Mouse (Mus musculus): ENCODE measurements around the gene Fbln1.

The Fbln1 gene

DNA sequence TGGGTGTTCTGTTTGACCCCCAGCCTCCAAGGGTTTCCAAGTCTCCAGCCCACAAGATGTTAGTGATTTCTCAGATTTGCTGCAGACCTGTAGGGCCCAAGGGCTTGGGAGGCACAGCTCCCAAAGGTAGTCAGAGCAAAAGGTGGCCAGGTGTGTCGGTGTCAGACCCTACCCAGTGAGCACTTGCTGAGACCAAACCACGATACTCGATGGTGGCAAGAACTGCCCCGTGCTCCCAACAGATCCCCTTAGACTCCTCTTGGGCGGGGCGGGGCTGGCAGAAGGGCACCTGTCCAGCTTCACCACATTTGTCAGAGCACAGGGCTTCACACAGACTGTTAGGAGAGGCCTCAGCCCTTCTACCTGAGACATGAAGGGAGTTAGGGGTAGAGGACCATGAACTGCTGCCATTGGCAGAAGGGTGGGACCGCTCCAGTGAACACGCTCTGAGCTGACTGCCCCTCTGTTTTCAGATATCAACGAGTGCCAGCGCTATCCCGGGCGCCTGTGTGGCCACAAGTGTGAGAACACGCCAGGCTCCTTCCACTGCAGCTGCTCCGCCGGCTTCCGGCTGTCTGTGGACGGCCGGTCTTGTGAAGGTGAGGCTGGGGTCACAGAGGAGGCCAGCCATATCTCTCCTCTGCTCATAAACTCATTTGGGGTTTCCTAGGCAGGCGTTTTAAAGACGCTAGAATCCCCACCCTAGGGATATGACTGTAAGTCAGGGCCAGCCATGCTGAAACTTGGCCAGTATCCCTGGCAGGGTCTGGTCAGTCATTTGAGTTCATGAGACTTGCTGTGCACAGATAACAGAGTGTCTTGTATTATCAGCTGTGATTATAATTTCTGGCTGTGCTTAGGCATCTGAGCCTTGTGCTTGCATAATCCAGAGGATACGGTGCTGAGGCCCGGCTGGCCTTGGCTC, 33.3 kb downstream of the Fbln1 start:
- no peak for DNase-seq (ENCODE audit: low spot score)

DNA sequence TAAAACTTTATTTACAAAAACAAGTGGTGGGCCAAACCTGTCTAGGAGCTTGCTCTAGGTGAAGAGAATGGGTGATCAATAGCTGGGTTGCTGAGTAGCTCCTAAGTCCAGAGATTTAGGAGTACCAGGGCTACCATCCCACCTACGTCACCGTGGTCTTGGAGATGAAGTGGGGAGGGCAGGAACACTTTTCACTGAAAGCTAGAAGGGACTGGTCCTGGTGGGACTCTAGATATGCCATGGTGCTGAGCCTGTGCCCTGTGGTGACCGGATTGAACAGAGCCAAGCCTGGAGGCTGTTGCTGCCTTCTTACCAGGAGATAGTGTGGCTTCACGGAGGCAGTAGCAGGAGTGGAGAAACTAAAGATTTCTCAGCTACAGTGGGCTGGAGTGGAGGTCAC, 34.3 kb downstream of the Fbln1 start:
- no peak for DNase-seq (ENCODE audit: low spot score)

DNA sequence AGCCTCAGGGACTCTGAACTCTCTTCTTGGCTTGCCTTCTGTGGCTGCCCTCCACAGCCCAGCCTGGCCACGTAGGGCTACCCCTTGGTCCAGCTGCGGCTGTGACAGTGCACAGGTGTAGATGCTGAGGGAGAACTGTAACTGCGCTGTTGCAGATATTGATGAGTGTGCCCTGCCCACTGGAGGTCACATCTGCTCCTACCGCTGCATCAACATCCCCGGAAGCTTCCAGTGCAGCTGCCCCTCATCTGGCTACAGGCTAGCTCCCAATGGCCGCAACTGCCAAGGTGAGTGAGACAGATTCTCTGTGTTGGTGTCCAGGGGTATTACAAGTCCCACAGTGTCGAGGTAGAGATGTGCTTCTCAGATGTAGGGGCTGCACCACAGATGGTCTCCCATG, 36.1 kb downstream of the Fbln1 start:
- DNase-seq (ENCODE audit: low spot score), result no peak

DNA sequence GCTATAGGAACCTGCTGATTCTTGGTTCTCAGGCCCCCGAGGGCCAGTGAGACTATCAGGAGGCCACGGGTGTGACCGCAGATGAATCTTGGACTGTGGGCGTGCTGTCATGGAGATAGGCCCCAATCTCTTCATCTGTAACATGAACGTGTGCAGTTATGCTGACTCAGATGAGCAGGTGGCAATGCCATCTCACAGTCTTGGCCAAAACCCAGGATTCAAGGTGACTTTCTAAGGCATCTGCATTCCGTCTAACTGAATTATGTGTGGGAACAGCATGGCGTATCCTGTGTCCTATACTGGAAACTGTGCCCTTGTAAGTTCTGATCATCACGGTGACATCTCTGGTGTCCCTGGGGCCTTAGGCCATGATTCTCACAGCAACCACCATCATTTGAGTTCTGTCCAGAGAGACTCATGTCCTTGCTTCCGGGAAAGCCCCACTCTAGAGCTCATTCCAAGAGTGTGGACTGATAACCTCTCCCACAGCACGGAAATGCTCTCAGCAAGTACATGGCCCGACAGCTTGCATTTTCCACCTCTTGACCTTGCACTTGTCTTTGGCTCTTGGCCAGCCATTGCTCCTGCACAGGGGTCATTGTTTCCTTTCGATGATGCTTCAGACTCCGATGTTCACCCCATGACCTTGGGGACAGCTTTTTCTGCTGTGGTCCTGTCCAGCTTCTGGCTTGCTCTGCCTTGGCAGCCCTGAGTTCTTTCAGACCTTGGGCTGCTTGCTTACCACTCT, 38.8 kb downstream of the Fbln1 start:
- DNase-seq (ENCODE audit: low spot score), result no peak

DNA sequence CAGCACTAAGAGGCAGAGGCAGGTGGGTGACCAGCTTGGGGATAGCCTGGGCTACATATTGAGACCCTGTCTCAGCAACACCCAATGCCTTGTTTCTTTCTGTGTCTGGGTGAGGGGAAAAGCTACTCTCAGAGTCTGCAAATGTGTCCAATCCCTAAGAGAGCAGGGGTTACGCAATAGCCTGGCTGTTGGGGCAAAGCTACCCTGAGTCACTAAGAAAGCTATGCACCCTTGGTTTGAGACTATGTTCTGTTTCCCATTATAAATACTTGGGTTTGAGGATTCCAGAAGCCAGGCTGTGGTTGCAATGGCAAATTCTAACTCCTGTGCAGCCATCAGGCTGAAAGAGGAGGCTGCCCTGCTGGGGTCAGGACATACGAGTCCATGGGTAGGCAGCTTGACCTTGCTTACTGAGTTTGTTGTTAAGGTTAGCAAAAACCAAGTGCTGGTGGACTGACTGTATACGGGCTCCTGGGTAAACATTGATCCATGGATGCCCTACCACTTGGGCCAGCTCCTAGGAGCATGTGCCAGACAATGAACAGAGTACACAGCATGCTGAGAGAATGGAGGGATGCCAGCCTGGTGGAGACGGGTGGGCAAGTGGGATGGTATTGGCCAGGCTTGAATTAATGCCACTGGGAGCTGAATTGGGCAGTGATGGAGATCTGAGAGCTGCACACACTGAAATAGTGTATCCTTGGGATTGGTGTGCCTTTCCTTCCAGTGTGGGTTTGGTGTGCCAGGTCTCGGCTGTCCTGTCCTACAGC, 39.7 kb downstream of the Fbln1 start:
- DNase-seq (ENCODE audit: low spot score), result no peak

DNA sequence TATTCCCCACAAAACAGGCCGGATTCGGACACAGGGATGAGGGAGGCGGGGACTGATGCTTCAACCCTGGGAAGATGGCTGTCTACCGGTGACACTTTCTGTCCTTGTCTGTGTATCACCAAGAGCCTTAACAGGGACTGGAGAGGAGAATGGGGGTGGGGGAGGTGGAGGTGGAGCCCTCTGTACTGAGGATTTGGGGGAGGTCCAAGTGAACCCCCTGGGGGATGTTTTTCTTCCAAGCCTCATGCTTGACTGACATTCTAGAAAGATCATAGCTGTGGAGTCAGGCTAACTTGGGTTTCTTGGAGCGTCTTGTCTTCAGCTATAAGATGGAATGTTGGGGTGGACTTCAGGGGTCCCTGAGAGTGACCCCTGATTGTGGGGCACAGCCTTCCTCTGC, 40.3 kb downstream of the Fbln1 start:
- no peak for DNase-seq (ENCODE audit: low spot score)

DNA sequence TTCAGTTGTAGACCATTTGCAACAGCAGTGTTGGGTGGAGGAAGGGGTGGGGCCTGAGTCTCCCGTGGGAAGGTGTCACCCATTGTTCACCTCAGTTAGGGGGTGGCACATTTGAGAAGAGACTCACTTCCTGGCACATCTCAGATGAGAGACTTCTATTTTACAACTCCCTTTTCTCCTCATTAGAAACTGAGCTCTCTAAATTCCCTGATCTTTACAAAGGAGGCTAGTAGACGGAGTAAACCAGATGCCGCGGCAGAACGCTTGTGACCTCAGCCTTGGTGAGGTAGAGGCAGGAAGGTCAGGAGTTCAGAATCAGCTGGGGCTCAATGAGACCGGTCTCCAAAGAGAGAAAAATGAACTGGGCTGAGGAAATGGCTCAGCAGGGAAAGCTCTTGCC, 41.2 kb downstream of the Fbln1 start:
- no peak for DNase-seq (ENCODE audit: low spot score)

DNA sequence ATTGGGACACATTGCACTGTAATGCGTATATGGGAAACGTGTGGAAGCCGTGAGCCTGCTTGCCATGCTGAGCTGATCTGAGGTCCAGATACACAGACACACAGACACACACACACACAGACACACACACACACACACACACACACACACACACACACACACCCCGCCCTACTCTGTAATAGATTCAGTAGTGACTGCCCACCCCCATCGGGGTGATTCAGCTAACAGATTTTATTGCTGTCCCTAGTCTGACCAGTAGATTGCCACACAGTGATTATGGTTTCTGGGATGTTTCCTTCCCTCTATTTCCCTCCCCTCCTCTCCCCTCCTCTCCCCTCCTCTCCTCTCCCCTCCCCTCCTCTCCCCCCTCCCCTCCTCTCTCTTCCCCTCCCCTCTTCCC, 42.6 kb downstream of the Fbln1 start:
- no peak for DNase-seq (ENCODE audit: low spot score)

DNA sequence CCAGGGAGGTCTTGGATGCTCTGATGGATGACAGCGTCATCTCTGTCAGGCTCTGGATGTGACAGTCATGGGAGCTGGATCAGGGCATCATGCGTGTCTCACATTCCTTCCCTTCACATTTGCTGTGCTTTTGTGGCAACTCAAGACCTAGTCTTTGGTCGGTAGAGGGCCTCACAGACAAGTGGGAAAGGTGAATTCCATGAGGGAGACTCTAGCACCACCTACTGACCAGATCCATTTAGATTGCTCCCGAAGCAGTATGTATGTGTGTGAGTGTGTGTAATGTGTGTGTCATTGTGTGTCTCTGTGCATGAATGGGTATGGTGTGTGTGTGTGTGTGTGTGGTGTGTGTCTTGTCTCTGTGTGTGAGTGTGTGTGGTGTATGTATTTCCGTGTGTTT, 43.5 kb downstream of the Fbln1 start:
- peak; percentile 81 for DNase-seq (ENCODE audit: low spot score)

DNA sequence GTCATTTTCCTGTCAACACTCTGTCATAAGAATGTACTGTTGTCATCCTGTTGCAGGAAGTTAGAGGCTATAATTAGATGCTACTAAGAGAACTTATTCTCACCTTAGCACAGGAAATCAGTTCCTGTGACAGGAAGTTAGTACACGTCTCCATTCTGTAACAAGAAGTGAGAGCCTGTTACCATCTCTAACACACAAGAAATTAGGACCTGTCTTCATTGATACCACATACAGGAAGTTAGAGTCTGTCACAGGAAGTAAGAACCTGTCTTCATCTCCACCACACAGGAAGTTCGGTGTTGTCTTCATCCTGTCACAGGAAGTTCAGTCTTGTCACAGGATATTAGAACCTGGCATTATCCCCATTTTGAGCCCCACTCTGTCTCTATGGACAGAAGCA, 44.7 kb downstream of the Fbln1 start:
- no peak for DNase-seq (ENCODE audit: low spot score)

DNA sequence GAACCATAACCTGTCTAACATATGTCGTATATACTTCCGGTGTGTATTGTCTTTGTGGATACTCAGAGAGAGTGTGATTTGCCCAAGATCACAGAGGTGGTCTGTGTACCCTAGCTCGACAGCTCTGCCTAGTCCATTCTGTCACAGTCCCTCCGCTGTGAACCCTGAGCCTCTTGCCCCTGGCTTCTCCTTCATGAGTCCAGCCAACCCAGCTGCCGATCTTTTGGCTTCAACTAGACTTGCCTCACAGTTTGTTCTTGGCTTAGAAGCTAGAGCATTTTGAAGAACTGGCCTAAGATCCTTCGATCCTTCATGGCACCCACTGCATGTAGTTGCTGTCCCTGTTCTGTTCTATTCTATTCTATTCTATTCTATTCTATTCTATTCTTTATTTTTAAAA, 46.7 kb downstream of the Fbln1 start:
- no peak for DNase-seq (ENCODE audit: low spot score)

DNA sequence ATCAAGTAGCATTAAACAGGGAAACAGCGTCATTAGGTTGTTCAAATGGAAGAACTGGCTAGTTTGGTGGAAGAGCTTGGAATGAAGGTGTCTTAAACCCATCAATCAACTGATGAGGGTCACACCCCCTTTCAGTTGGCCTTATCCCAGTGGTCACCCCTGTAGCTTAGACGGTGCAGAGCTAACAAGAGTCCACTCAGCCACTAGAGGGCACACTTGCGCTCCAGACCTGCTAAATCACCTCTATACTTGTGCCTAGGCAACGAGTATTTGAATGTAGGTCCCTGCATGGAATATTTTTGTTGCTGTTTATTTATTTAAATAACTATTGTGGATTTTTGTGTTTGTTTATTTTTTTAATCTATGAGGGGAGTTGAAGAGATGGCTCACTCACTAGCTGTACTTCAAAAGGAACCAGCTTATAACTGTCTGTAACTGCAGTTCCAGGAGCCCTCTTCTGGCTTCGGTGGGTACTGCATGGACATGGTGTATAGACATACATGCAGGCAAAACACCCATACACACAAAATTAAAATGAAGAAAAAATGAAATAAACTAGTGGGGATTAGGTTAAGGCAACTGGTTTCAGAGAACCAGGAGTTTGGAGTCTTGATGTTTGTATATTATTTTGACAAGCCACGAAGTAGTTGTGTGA, 52.2 kb downstream of the Fbln1 start:
- peak; percentile 64 for DNase-seq (ENCODE audit: low spot score)

DNA sequence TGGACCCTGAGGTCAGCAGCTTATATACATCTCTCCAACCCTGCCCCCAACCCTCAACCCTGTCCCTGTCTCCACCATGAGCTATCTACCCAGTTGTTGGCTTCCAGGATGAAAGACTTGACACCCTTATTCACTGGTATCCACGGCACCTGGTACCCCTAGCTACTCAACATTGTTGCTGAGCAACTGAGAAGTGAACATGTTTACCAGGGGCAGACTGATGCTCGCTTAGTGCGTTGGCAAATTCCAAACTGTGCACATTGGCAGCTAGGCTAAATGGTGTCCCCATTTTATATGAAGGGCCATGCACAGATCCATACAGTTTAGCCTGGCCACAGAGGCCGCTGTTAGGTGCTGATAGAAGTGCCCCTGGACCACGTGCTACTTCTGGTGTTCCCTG, 57.1 kb downstream of the Fbln1 start:
- DNase-seq (ENCODE audit: low spot score), result no peak

DNA sequence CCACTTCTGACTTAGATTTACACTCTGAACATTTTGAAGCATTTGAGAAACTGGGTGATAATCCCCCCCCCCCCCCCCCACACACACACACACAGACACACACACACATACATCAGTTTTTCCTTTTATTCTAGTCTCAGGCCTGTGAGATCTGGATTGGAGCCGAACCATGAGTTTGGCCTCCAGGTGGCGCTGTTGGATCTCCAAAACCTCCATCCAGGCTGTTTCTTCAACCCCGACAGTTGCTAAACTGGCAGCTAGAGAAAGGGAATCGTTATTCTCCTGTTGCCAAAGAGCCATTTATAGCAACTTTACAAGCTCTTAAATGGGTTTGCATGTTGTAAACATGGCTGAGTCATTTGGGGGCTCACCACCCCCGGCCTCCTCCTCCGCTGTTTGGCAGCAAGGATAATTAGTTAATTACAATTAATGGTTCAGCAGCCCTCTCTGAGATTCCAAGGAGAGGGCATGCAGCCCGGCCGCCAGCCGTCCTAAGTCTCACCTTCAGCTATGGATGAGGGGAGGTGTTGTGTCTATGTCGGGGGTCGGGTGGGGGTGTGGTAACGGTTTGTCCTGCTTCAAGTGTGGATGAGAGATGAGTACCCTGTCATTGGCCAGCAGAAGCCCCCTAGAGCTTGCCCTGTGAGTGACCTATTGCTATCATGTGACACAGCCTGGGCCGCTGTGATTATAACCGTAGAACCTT, 61.1 kb downstream of the Fbln1 start:
- DNase-seq (ENCODE audit: low spot score), result peak; percentile 93

DNA sequence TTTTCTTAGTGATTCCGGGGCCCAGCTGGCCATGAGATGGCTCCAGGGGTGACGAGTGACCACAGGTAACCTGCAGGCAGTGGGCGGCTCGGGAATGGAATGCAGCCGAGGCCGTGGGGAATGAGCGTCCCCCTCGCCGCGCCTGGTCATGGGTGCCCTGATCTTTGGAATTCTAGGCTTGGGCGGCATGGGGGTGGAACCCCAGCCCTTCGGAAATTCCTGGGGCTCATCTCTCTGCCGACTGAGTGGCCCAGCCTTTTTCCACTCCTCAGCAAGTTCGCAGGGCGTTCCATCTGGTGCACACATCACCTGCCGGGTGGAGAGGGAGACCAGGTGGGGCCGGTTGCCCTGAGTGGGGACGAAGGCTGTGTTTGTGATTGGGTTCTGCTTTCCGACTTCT, 62.1 kb downstream of the Fbln1 start:
- no peak for DNase-seq (ENCODE audit: low spot score)

DNA sequence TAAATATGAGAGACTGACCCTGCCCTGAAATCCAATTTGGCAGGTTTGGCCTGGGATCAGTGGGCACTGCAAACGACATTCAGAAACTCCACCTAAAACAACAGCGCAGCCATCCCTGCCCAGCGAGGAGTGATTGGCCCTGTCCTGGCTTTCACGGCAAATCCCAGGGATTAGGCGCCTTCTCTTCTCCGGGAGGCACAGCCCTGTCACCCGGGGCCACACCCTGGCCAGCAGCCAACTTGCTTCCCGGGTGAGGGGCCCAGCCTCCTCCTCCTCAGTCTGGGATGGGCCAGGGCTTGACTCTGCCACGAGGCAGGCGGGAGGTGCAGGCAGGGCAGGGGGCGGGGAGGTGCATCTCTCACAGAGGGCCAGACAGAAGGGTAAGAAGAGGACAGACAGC, 67.2 kb downstream of the Fbln1 start:
- no peak for DNase-seq (ENCODE audit: low spot score)

DNA sequence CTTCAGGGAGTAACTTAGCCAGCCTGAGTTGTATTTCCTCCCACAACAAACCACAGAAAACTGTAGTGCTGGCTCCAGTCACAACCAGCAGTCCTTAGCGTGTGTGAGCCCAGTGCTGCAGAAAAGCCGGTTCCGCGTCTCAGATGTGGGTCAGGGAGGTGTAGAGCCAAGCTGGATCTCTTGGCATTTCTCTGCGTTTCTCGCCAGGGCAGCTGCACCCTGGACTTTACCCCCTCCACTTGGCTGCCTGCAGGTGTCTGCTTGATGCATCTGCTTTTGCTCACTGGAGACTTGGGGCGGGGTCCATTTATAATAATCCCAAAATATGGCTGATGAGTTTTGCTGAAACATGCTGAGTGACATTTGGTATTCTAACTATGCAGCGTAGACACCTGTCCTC, 71.5 kb downstream of the Fbln1 start:
- DNase-seq (ENCODE audit: low spot score), result no peak

DNA sequence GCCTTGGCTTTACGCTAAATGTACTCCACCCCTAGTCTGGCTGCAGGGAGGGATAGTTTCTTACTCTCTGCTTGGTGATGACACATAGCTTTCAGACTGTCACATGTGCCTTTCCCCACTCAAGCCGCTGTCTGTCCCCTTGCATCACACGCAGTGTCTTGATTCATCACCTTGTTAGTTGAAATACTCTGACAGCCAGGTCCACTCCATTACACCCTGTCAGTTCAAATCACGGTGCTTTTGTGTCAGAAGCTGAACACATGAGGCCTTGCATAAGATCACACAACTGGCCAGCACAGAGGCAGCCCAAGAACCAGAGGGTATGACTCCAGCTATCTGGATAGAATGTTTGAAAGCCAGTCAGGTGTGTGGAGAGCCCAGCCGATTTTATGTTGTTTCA, 73.2 kb downstream of the Fbln1 start:
- no peak for DNase-seq (ENCODE audit: low spot score)

DNA sequence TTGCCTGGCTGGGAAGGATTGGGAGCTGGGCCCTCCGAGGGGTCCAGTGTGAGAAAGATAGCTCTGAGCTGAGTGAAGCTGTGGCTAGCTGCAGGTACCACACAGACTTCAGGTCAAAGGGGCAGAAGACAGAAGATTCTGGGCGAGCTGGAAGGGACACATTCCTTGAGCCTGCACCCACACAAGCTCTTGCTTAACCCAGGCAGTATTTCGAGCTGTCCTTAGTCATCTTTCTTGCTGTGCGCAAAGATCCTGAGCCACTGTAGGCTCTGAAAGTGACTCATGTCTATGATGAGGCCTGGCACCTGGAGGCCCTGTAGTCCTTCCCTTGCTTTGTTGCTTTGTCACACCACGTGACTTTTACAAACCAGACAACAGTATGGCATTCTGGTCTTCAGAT, 76.3 kb downstream of the Fbln1 start:
- no peak for DNase-seq (ENCODE audit: low spot score)

DNA sequence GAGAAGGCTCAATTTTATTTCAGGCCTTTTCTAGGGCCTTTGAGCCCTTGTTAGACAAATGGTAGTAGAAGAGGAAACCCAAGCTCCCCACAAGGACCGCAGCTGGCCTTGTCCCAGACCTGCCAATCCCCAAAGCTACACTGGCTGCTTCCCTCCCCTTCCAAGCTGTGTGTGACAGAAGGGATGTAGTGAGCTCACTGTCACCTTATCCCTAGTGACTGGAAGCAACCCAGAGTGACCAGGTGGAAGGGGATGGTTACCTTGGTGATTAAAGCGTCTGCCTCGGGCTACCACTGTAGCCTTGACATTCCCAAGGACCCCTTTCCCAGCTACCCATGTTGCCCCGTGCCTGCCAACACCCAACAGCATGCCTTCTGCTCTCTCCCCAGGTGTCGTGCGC, 78.9 kb downstream of the Fbln1 start:
- DNase-seq (ENCODE audit: low spot score), result no peak

DNA sequence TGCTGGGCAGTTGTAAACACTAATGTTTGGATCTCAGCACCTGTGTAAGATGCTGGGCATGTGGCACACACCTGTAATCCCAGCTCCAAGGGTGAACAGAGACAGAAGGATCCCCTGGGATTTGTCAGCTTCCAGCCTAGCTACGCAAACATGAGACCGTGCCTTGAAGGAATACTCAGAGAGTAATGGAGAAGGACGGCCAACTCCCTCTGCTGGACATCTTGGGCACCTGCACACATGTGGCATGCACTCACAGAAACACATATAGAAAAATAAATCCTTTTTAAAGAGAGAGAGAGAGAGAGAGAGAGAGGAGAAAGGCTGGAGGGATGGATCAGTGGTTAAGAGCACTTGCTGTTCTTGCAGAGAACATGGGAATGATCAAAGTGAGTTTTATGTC, 88.9 kb downstream of the Fbln1 start:
- DNase-seq (ENCODE audit: low spot score), result no peak

DNA sequence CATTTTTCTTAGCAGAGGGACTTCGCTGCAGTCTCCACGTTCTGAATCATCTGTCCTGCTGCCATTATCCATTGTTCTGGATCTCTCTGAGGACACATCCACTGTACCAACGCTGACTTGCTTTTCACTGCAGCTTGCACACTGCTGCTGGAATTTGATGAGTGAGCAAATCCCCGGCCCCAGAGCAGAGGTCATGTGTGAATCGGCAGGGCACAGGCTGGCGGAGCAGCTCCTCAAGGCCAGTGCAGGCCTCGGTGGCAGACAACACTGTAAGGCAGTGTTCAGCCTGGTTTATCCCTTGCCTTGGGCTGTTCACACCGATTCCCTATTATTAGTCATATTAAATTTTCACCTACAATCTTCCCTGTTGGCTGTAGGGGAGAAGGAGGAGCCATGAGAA, 89.8 kb downstream of the Fbln1 start:
- peak; percentile 36 for DNase-seq (ENCODE audit: low spot score)
